Mouse (Mus musculus) kidney, adult 9 months (tissue): Measurements from ENCODE around the gene Katnal1.

ENCODE experiments used
- DNase-seq: peaks from one replicate; pipeline ENCODE4 v3.0.0; 2022

Katnal1 gene

GRCm38 (mm10) chr5:148953098-148953497 lies 24.0 kb upstream of the Katnal1 start:
- DNase-seq: peak; percentile 88

GRCm38 (mm10) chr5:148952419-148952818 lies 23.3 kb upstream of the Katnal1 start:
- DNase-seq: peak; percentile 65

- no peak for DNase-seq
These were observed 22.2 kb upstream of the Katnal1 start for GRCm38 (mm10) chr5:148951360-148951759.

- DNase-seq: peak; percentile 12
These were observed 20.9 kb upstream of the Katnal1 start for GRCm38 (mm10) chr5:148950064-148950463.

- no peak for DNase-seq
These were observed 19.5 kb upstream of the Katnal1 start for GRCm38 (mm10) chr5:148948577-148948976.

- no peak for DNase-seq
These were observed 18.3 kb upstream of the Katnal1 start for GRCm38 (mm10) chr5:148947412-148947811.

- DNase-seq: no peak
These were observed 17.7 kb upstream of the Katnal1 start for GRCm38 (mm10) chr5:148946787-148947186.

GRCm38 (mm10) chr5:148945735-148946134 lies 16.6 kb upstream of the Katnal1 start:
- DNase-seq: no peak

- no peak for DNase-seq
These were observed 14.9 kb upstream of the Katnal1 start for GRCm38 (mm10) chr5:148944024-148944423.

GRCm38 (mm10) chr5:148943444-148943843 lies 14.3 kb upstream of the Katnal1 start:
- DNase-seq: no peak

GRCm38 (mm10) chr5:148942957-148943356 lies 13.8 kb upstream of the Katnal1 start:
- no peak for DNase-seq

GRCm38 (mm10) chr5:148942305-148942704 lies 13.2 kb upstream of the Katnal1 start:
- DNase-seq: no peak

GRCm38 (mm10) chr5:148941867-148942266 lies 12.7 kb upstream of the Katnal1 start:
- no peak for DNase-seq

- no peak for DNase-seq
These were observed 10.8 kb upstream of the Katnal1 start for GRCm38 (mm10) chr5:148939948-148940382.

GRCm38 (mm10) chr5:148936516-148936951 lies 7.4 kb upstream of the Katnal1 start:
- DNase-seq: peak; percentile 54

- no peak for DNase-seq
These were observed 6.8 kb upstream of the Katnal1 start for GRCm38 (mm10) chr5:148935871-148936270.

GRCm38 (mm10) chr5:148935071-148935821 lies 6.1 kb upstream of the Katnal1 start:
- peak; percentile 46 for DNase-seq

GRCm38 (mm10) chr5:148934457-148934856 lies 5.3 kb upstream of the Katnal1 start:
- no peak for DNase-seq

- DNase-seq: no peak
These were observed 4.6 kb upstream of the Katnal1 start for GRCm38 (mm10) chr5:148933767-148934166.

GRCm38 (mm10) chr5:148931301-148931700 lies 2.2 kb upstream of the Katnal1 start:
- peak; percentile 92 for DNase-seq

GRCm38 (mm10) chr5:148928382-148929115 lies 571 bp downstream of the Katnal1 start:
- peak; percentile 96 for DNase-seq

- peak; percentile 53 for DNase-seq
These were observed 1.4 kb downstream of the Katnal1 start for GRCm38 (mm10) chr5:148927717-148928223.

- peak; percentile 56 for DNase-seq
These were observed 4.5 kb downstream of the Katnal1 start for GRCm38 (mm10) chr5:148924586-148924985.

GRCm38 (mm10) chr5:148924051-148924450 lies 5.1 kb downstream of the Katnal1 start:
- no peak for DNase-seq
